Mouse (Mus musculus): ENCODE measurements around the gene Psmb3. TPM values are rescaled to one million over a fixed set of nuclear protein-coding genes. Genes with fewer than 3 reads are reported as not detected.
"Not testable (repeated sequence)": the region's sequence is repeated elsewhere in the genome, so short reads cannot be mapped to it uniquely, and the experiment has no call there.

Gene Psmb3
- total RNA-seq, 4 experiments from 2014 or later: 145 to 154 (median 150) TPM

GRCm38 (mm10) chr11:97717369-97718280 lies 14.4 kb downstream of the Psmb3 start:
- no peak for DNase-seq (ENCODE audit: low spot score)

- no peak for DNase-seq (ENCODE audit: low spot score)
Observed at GRCm38 (mm10) chr11:97718281-97718860, 15.2 kb downstream of the Psmb3 start.

GRCm38 (mm10) chr11:97719041-97719440 lies 15.8 kb downstream of the Psmb3 start:
- DNase-seq (ENCODE audit: low spot score): no peak

GRCm38 (mm10) chr11:97721338-97721737 lies 18.1 kb downstream of the Psmb3 start:
- DNase-seq (ENCODE audit: low spot score): no peak

GRCm38 (mm10) chr11:97723709-97724108 lies 20.5 kb downstream of the Psmb3 start:
- DNase-seq (ENCODE audit: low spot score): no peak

- no peak for DNase-seq (ENCODE audit: low spot score)
Observed at GRCm38 (mm10) chr11:97728311-97728710, 25.1 kb downstream of the Psmb3 start.

GRCm38 (mm10) chr11:97728730-97729129 lies 25.5 kb downstream of the Psmb3 start:
- no peak for DNase-seq (ENCODE audit: low spot score)

- DNase-seq (ENCODE audit: low spot score): no peak
Observed at GRCm38 (mm10) chr11:97733689-97734088, 30.5 kb downstream of the Psmb3 start.

GRCm38 (mm10) chr11:97734810-97735209 lies 31.6 kb downstream of the Psmb3 start:
- not testable (repeated sequence) for DNase-seq (ENCODE audit: low spot score)

- no peak for DNase-seq (ENCODE audit: low spot score)
Observed at GRCm38 (mm10) chr11:97736645-97737044, 33.4 kb downstream of the Psmb3 start.

- no peak for DNase-seq (ENCODE audit: low spot score)
Observed at GRCm38 (mm10) chr11:97737600-97737999, 34.4 kb downstream of the Psmb3 start.

GRCm38 (mm10) chr11:97738703-97739102 lies 35.5 kb downstream of the Psmb3 start:
- no peak for DNase-seq (ENCODE audit: low spot score)

GRCm38 (mm10) chr11:97739155-97739554 lies 36.0 kb downstream of the Psmb3 start:
- DNase-seq (ENCODE audit: low spot score): no peak

- DNase-seq (ENCODE audit: low spot score): peak; percentile 28
Observed at GRCm38 (mm10) chr11:97740190-97740589, 37.0 kb downstream of the Psmb3 start.

- no peak for DNase-seq (ENCODE audit: low spot score)
Observed at GRCm38 (mm10) chr11:97742157-97742556, 39.0 kb downstream of the Psmb3 start.

- DNase-seq (ENCODE audit: low spot score): no peak
Observed at GRCm38 (mm10) chr11:97742591-97742990, 39.4 kb downstream of the Psmb3 start.

GRCm38 (mm10) chr11:97743423-97743822 lies 40.2 kb downstream of the Psmb3 start:
- no peak for DNase-seq (ENCODE audit: low spot score)

- DNase-seq (ENCODE audit: low spot score): no peak
Observed at GRCm38 (mm10) chr11:97744063-97744717, 41.0 kb downstream of the Psmb3 start, which contains the start of gene Pip4k2b. Gene Pip4k2b (minus strand): TSS chr11:97744704.

- DNase-seq (ENCODE audit: low spot score): peak; percentile 98
Observed at GRCm38 (mm10) chr11:97744718-97745330, 41.6 kb downstream of the Psmb3 start.

- DNase-seq (ENCODE audit: low spot score): no peak
Observed at GRCm38 (mm10) chr11:97745331-97745721, 42.1 kb downstream of the Psmb3 start.

GRCm38 (mm10) chr11:97747773-97748172 lies 44.6 kb downstream of the Psmb3 start:
- DNase-seq (ENCODE audit: low spot score): no peak

- no peak for DNase-seq (ENCODE audit: low spot score)
Observed at GRCm38 (mm10) chr11:97748496-97748895, 45.3 kb downstream of the Psmb3 start.
